ENCODE assay signal across 10 mouse cellular contexts in the genomic region with DNA sequence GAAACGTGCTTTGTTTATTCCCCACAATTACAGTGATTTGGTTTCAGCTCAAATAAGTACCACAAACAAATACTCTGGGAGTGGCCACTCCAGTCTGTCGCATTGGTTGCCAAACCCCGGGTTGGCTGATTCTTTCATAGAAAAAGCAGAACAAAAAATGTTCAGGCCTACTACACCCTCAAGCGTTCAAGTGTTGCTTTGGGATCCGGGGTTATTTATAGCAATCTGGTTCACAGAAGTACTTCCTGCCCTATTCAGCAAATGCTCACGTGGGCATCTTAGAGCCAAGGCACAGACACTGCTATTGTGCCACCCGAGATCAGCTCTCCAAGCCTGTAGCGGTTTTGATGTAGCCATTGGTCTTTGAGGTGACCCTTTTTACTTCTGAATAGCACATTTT. TPM values are rescaled to one million over a fixed set of nuclear protein-coding genes. Genes with fewer than 3 reads are reported as not detected.
DNase-seq lines count a peak whose midpoint lies in the region; ATAC-seq and TF ChIP-seq lines count a peak whose summit lies in the region.
"Had no signal": no experiment of that assay in that cellular context is flagged by ENCODE, and none has a peak within 500 bp of the region (broad histone marks: within the 10 kb centered on the region; RNA-seq: fewer than 3 reads in every experiment).

No protein-coding gene starts in this region.

- DNase-seq in heart, adult 11 months, result peak; percentile 95
- DNase-seq in heart, postnatal 25 days (ENCODE audit: low spot score), result no peak
- peak; percentile 66 to 72 for DNase-seq in B cell, adult 2 months
- peak; percentile 84 for DNase-seq in lung, postnatal 36 days
- no peak for DNase-seq in stomach, postnatal 0 days (ENCODE audit: low spot score)
- no peak for DNase-seq in neural tube, embryonic 10.5 days (ENCODE audit: extremely low spot score, low spot score)
- DNase-seq in forebrain, embryonic 10.5 days (ENCODE audit: extremely low spot score, low spot score), result no peak
- DNase-seq: gastrocnemius, adult 2 months had no signal

- no peak overlapping the region for H3K9ac ChIP-seq in heart, embryonic 13.5 days
- H3K9ac ChIP-seq in stomach, postnatal 0 days (ENCODE audit: low read length), result no peak overlapping the region
- H3K9ac ChIP-seq: neural tube, embryonic 13.5 days had no signal

- ATAC-seq in heart, embryonic 13.5 days (ENCODE audit: extremely low read depth, insufficient number of reproducible peaks, low FRiP score, low TSS enrichment), result no peak
- no peak for ATAC-seq in stomach, postnatal 0 days (ENCODE audit: low FRiP score, low TSS enrichment)

- peak overlapping the region; percentile 16; the same call in 1 of the 2 replicates for H3K4me2 ChIP-seq in heart, embryonic 13.5 days
- H3K4me2 ChIP-seq in stomach, postnatal 0 days (replicated peaks; ENCODE audit: low read depth), result no peak overlapping the region
- H3K4me2 ChIP-seq: neural tube, embryonic 13.5 days had no signal

- no peak for TF ChIP-seq CTCF in stomach, postnatal 0 days (IDR thresholded peaks at IDR 0.05; ENCODE audit: low read depth)

- H3K4me3 ChIP-seq in heart, embryonic 13.5 days, result no peak overlapping the region
- no peak overlapping the region for H3K4me3 ChIP-seq in stomach, postnatal 0 days (ENCODE audit: low read depth, low read length)
- no peak overlapping the region for H3K4me3 ChIP-seq in forebrain, embryonic 10.5 days
- H3K4me3 ChIP-seq: gastrocnemius, adult 2 months; neural tube, embryonic 13.5 days had no signal

- no peak for TF ChIP-seq EP300 in stomach, postnatal 0 days (optimal IDR thresholded peaks at IDR 0.05)

- 0 out of 2 replicates have a peak, but pooled peaks cover 6% of the 10 kb centered on the region for H3K9me3 ChIP-seq in heart, embryonic 13.5 days
- no peaks in the 10 kb centered on the region for H3K9me3 ChIP-seq in stomach, postnatal 0 days (ENCODE audit: control insufficient read depth, low read length)
- no peaks in the 10 kb centered on the region for H3K9me3 ChIP-seq in forebrain, embryonic 10.5 days
- H3K9me3 ChIP-seq: neural tube, embryonic 13.5 days had no signal

- no peaks in the 10 kb centered on the region for H3K27me3 ChIP-seq in heart, embryonic 13.5 days (replicated peaks)
- H3K27me3 ChIP-seq in stomach, postnatal 0 days (ENCODE audit: control insufficient read depth, insufficient read depth, low read length), result no peaks in the 10 kb centered on the region
- H3K27me3 ChIP-seq in forebrain, embryonic 10.5 days (ENCODE audit: poor library complexity, severe bottlenecking), result no peaks in the 10 kb centered on the region
- H3K27me3 ChIP-seq: neural tube, embryonic 13.5 days had no signal

- WGBS in heart, embryonic 13.5 days, result 50% methylated on average over 8 of the region's 8 CpGs
- WGBS in stomach, postnatal 0 days, result 74% methylated on average over 8 of the region's 8 CpGs
- 89% methylated on average over 8 of the region's 8 CpGs for WGBS in forebrain, embryonic 10.5 days

- no peaks in the 10 kb centered on the region for H3K36me3 ChIP-seq in heart, embryonic 13.5 days
- no peaks in the 10 kb centered on the region for H3K36me3 ChIP-seq in stomach, postnatal 0 days (ENCODE audit: control insufficient read depth, insufficient read depth, low read length)
- no peaks in the 10 kb centered on the region for H3K36me3 ChIP-seq in forebrain, embryonic 10.5 days (replicated peaks)
- H3K36me3 ChIP-seq: neural tube, embryonic 13.5 days had no signal

- peaks cover 7% of the 10 kb centered on the region; the same call in 1 of the 2 replicates for H3K4me1 ChIP-seq in heart, embryonic 13.5 days
- no peaks in the 10 kb centered on the region for H3K4me1 ChIP-seq in stomach, postnatal 0 days (replicated peaks; ENCODE audit: control insufficient read depth, insufficient read depth)
- no peaks in the 10 kb centered on the region for H3K4me1 ChIP-seq in forebrain, embryonic 10.5 days
- H3K4me1 ChIP-seq: neural tube, embryonic 13.5 days had no signal

- intact Hi-C loops in heart, postnatal 25 days (cut with DNase I), result loop anchor here (5.0 to 10.0 kb wide), 2 partner anchors 93 to 265 kb away; partner anchors contain the start of gene Pkib

- no peak overlapping the region for H3K27ac ChIP-seq in heart, embryonic 13.5 days (replicated peaks)
- H3K27ac ChIP-seq in stomach, postnatal 0 days (replicated peaks), result no peak overlapping the region
- no peak overlapping the region for H3K27ac ChIP-seq in forebrain, embryonic 10.5 days
- H3K27ac ChIP-seq: gastrocnemius, adult 2 months; neural tube, embryonic 13.5 days had no signal

RNA-seq across cellular contexts. Expression of gene Fabp7, which starts 57.0 kb away (rescaled TPM):
- 1 to 10 TPM in 1 of 2 experiments, under 1 TPM in 1; 0.34 to 1.6 TPM for total RNA-seq in heart, postnatal 25 days (2021)
- polyA plus RNA-seq in heart, embryonic 13.5 days (2015; fragmentation: Nextera tagmentation; extraction: Ambion mirVana), result 4.2 and 4.4 TPM in 2 replicates
- polyA plus RNA-seq in stomach, postnatal 0 days (2015; fragmentation: Nextera tagmentation; extraction: Ambion mirVana), result 31.2 and 36.9 TPM in 2 replicates
- polyA plus RNA-seq in forebrain, embryonic 10.5 days (2016; fragmentation: Nextera tagmentation; extraction: Ambion mirVana), result 140 and 229 TPM in 2 replicates
- total RNA-seq: gastrocnemius, adult 2 months had no signal

Comparison
In these comparisons a context has a peak if more than half of its experiments do, and no peak if none do; other contexts are left out.
1. DNase-seq: peak in heart, adult 11 months (single experiment), B cell, adult 2 months (2 of 2) and lung, postnatal 36 days (single experiment); none in heart, postnatal 25 days (single experiment), stomach, postnatal 0 days (single experiment), neural tube, embryonic 10.5 days (single experiment) and forebrain, embryonic 10.5 days (single experiment).